9 mouse cellular contexts compared by ENCODE assay signal in genomic region chr4:98816807-98817183, GRCm38 (mm10). TPM values are rescaled to one million over a fixed set of nuclear protein-coding genes. Genes with fewer than 3 reads are reported as not detected.
DNase-seq lines count a peak whose midpoint lies in the region; ATAC-seq lines count a peak whose summit lies in the region.
"Had no signal": no experiment of that assay in that cellular context is flagged by ENCODE, and none has a peak within 500 bp of the region (broad histone marks: within the 10 kb centered on the region; RNA-seq: fewer than 3 reads in every experiment).

No protein-coding gene starts in this region.

- peak; percentile 5; the same call in 1 of the 2 replicates for ATAC-seq in heart, embryonic 14.5 days (ENCODE audit: insufficient number of reproducible peaks, insufficient read depth, low FRiP score, low read depth)
- no peak for ATAC-seq in forebrain, embryonic 15.5 days (replicated peaks)
- ATAC-seq in liver, embryonic 16.5 days (ENCODE audit: low read depth), result no peak
- no peak for ATAC-seq in frontal cortex, adult (ENCODE audit: low TSS enrichment)

- H3K9me3 ChIP-seq in heart, embryonic 14.5 days (ENCODE audit: control insufficient read depth, low read length), result no peaks in the 10 kb centered on the region
- H3K9me3 ChIP-seq in forebrain, embryonic 15.5 days, result no peaks in the 10 kb centered on the region
- H3K9me3 ChIP-seq in liver, embryonic 16.5 days (replicated peaks; ENCODE audit: control insufficient read depth, low read length), result no peaks in the 10 kb centered on the region

- no peak for DNase-seq in heart, adult 18-20 months
- peak; percentile 51 for DNase-seq in adrenal gland, postnatal 14 days
- no peak for DNase-seq in cerebellum, adult 9-10 months
- DNase-seq in layer of hippocampus, adult 9-11 months, result no peak

- peaks cover 4 to 5% of the 10 kb centered on the region in 2 experiments; a peak in 3 of 4 replicates for H3K4me1 ChIP-seq in heart, embryonic 14.5 days (ENCODE audit: control insufficient read depth in 2 of 2, insufficient read depth in 2 of 2, low read length in 2 of 2)
- H3K4me1 ChIP-seq in forebrain, embryonic 15.5 days, result peaks cover 11% of the 10 kb centered on the region; the same call in 1 of the 2 replicates
- no peaks in the 10 kb centered on the region for H3K4me1 ChIP-seq in liver, embryonic 16.5 days (ENCODE audit: control insufficient read depth, low read depth, low read length)

- WGBS in heart, embryonic 14.5 days, result 3% methylated on average over 14 of the region's 14 CpGs
- WGBS in forebrain, embryonic 15.5 days, result under 1% methylated on average over 14 of the region's 14 CpGs
- 6% methylated on average over 14 of the region's 14 CpGs for WGBS in liver, embryonic 16.5 days (ENCODE audit: insufficient replicate concordance)

- H3K4me2 ChIP-seq in heart, embryonic 14.5 days (ENCODE audit: low read length), result peak overlapping the region; percentile 99
- peak overlapping the region; percentile 99 for H3K4me2 ChIP-seq in forebrain, embryonic 15.5 days (replicated peaks)
- H3K4me2 ChIP-seq in liver, embryonic 16.5 days (ENCODE audit: low read depth, low read length), result peak overlapping the region; percentile 64

- no peaks in the 10 kb centered on the region for H3K36me3 ChIP-seq in heart, embryonic 14.5 days (ENCODE audit: control insufficient read depth, insufficient read depth, low read length)
- no peaks in the 10 kb centered on the region for H3K36me3 ChIP-seq in forebrain, embryonic 15.5 days
- H3K36me3 ChIP-seq in liver, embryonic 16.5 days (ENCODE audit: control insufficient read depth, insufficient read depth), result no peaks in the 10 kb centered on the region
- H3K36me3 ChIP-seq: G1E had no signal

- H3K27ac ChIP-seq in heart, embryonic 14.5 days (replicated peaks in 1 of 2; ENCODE audit: control insufficient read depth in 1 of 2, insufficient read depth in 1 of 2, low read depth in 2 of 2, low read length in 2 of 2), result no peak overlapping the region
- H3K27ac ChIP-seq in forebrain, embryonic 15.5 days (replicated peaks), result no peak overlapping the region
- H3K27ac ChIP-seq in liver, embryonic 16.5 days (ENCODE audit: low read length), result no peak overlapping the region

- peak overlapping the region; percentile 78 for H3K9ac ChIP-seq in heart, embryonic 14.5 days (ENCODE audit: low read length)
- peak overlapping the region; percentile 61 for H3K9ac ChIP-seq in forebrain, embryonic 15.5 days (replicated peaks)
- no peak overlapping the region for H3K9ac ChIP-seq in liver, embryonic 16.5 days (ENCODE audit: low read depth, low read length)

- peaks cover 31% of the 10 kb centered on the region for H3K27me3 ChIP-seq in heart, embryonic 14.5 days (ENCODE audit: control insufficient read depth, insufficient read depth, low read length)
- peaks cover 42% of the 10 kb centered on the region for H3K27me3 ChIP-seq in forebrain, embryonic 15.5 days
- H3K27me3 ChIP-seq in liver, embryonic 16.5 days (ENCODE audit: control insufficient read depth, insufficient read depth, low read depth, low read length), result peaks cover 29% of the 10 kb centered on the region

- H3K4me3 ChIP-seq in heart, embryonic 14.5 days (ENCODE audit: control insufficient read depth in 1 of 2, insufficient read depth in 1 of 2, low read depth in 1 of 2, low read length in 2 of 2), result peak overlapping the region; percentile 78
- H3K4me3 ChIP-seq in forebrain, embryonic 15.5 days, result peak overlapping the region; percentile 69
- H3K4me3 ChIP-seq in liver, embryonic 16.5 days (ENCODE audit: low read depth, low read length), result peak overlapping the region; percentile 54

RNA-seq across cellular contexts. Expression of gene Kank4, which starts 0.5 kb away (rescaled TPM):
- 0.70 and 0.84 TPM in 2 replicates for polyA plus RNA-seq in heart, embryonic 14.5 days (2014; fragmentation: Nextera tagmentation; extraction: Ambion mirVana)
- under 1 TPM; 0.52 to 0.72 TPM for total RNA-seq in heart, adult 18-20 months (2021)
- total RNA-seq in adrenal gland, postnatal 14 days (2021), result 2.3 and 2.4 TPM in 2 replicates
- polyA plus RNA-seq in forebrain, embryonic 15.5 days (2015; fragmentation: Nextera tagmentation; extraction: Ambion mirVana), result 0.25 and 0.29 TPM in 2 replicates
- polyA plus RNA-seq in liver, embryonic 16.5 days (2015; fragmentation: Nextera tagmentation; extraction: Ambion mirVana), result 0.05 and 0.12 TPM in 2 replicates
- polyA plus RNA-seq: G1E had no signal

RNA-seq across cellular contexts. Expression of gene I0C0044D17Rik, which starts 6.8 kb away (rescaled TPM):
- not detected in 2 replicates for polyA plus RNA-seq in heart, embryonic 14.5 days (2014; fragmentation: Nextera tagmentation; extraction: Ambion mirVana)
- total RNA-seq in heart, adult 18-20 months (2021), result not detected
- not detected in 2 replicates for total RNA-seq in adrenal gland, postnatal 14 days (2021)
- polyA plus RNA-seq in forebrain, embryonic 15.5 days (2015; fragmentation: Nextera tagmentation; extraction: Ambion mirVana), result not detected in 2 replicates
- polyA plus RNA-seq in liver, embryonic 16.5 days (2015; fragmentation: Nextera tagmentation; extraction: Ambion mirVana), result not detected in 2 replicates
- total RNA-seq: G1E had no signal
- polyA plus RNA-seq: G1E had no signal
